Comparison of ENCODE assay signal across 20 mouse cellular contexts in genomic region chr14:16589139-16589538, GRCm38 (mm10).
DNase-seq lines count a peak whose midpoint lies in the region; ATAC-seq and TF ChIP-seq lines count a peak whose summit lies in the region.
"Had no signal": no experiment of that assay in that cellular context is flagged by ENCODE, and none has a peak within 500 bp of the region (broad histone marks: within the 10 kb centered on the region; RNA-seq: fewer than 3 reads in every experiment).

No protein-coding gene starts in this region.

- H3K4me3 ChIP-seq in heart, embryonic 12.5 days = no peak overlapping the region
- no peak overlapping the region for H3K4me3 ChIP-seq in stomach, embryonic 14.5 days (ENCODE audit: low read depth, low read length)
- H3K4me3 ChIP-seq in stomach, postnatal 0 days (ENCODE audit: low read depth, low read length) = no peak overlapping the region
- H3K4me3 ChIP-seq: embryonic facial prominence, embryonic 12.5 days; forebrain, embryonic 12.5 days; heart, embryonic 13.5 days had no signal

- no peak for ATAC-seq in heart, embryonic 12.5 days (ENCODE audit: insufficient number of reproducible peaks, low FRiP score)
- peak; percentile 42; the same call in 1 of the 2 replicates for ATAC-seq in stomach, embryonic 14.5 days (ENCODE audit: insufficient number of reproducible peaks, insufficient read depth, low FRiP score, low read depth)
- ATAC-seq in stomach, postnatal 0 days (ENCODE audit: low FRiP score, low TSS enrichment) = no peak
- ATAC-seq: forebrain, embryonic 16.5 days; intestine, embryonic 16.5 days had no signal

- H3K27me3 ChIP-seq in heart, embryonic 12.5 days (replicated peaks) = no peaks in the 10 kb centered on the region
- no peaks in the 10 kb centered on the region for H3K27me3 ChIP-seq in stomach, embryonic 14.5 days (ENCODE audit: control insufficient read depth, insufficient read depth, low read length)
- H3K27me3 ChIP-seq in stomach, postnatal 0 days (ENCODE audit: control insufficient read depth, insufficient read depth, low read length) = no peaks in the 10 kb centered on the region
- H3K27me3 ChIP-seq: embryonic facial prominence, embryonic 12.5 days; forebrain, embryonic 12.5 days; heart, embryonic 13.5 days had no signal

- no peak overlapping the region for H3K27ac ChIP-seq in heart, embryonic 12.5 days (ENCODE audit: poor library complexity, severe bottlenecking)
- no peak overlapping the region for H3K27ac ChIP-seq in stomach, embryonic 14.5 days (ENCODE audit: low read length)
- no peak overlapping the region for H3K27ac ChIP-seq in stomach, postnatal 0 days (replicated peaks)
- H3K27ac ChIP-seq: embryonic facial prominence, embryonic 12.5 days; forebrain, embryonic 12.5 days; heart, embryonic 13.5 days had no signal

- 63% methylated on average over 4 of the region's 4 CpGs for WGBS in heart, embryonic 12.5 days
- WGBS in stomach, embryonic 14.5 days = 29% methylated on average over 4 of the region's 4 CpGs
- 41% methylated on average over 4 of the region's 4 CpGs for WGBS in stomach, postnatal 0 days

- no peaks in the 10 kb centered on the region for H3K9me3 ChIP-seq in heart, embryonic 12.5 days (replicated peaks)
- no peaks in the 10 kb centered on the region for H3K9me3 ChIP-seq in stomach, embryonic 14.5 days (ENCODE audit: control insufficient read depth, low read depth, low read length)
- H3K9me3 ChIP-seq in stomach, postnatal 0 days (ENCODE audit: control insufficient read depth, low read length) = no peaks in the 10 kb centered on the region
- H3K9me3 ChIP-seq: embryonic facial prominence, embryonic 12.5 days; forebrain, embryonic 12.5 days; heart, embryonic 13.5 days had no signal

- no peak overlapping the region for H3K9ac ChIP-seq in heart, embryonic 12.5 days
- H3K9ac ChIP-seq in stomach, embryonic 14.5 days (replicated peaks; ENCODE audit: low read depth, low read length) = no peak overlapping the region
- H3K9ac ChIP-seq in stomach, postnatal 0 days (ENCODE audit: low read length) = no peak overlapping the region
- H3K9ac ChIP-seq: embryonic facial prominence, embryonic 12.5 days; forebrain, embryonic 12.5 days; heart, embryonic 13.5 days had no signal

- no peak overlapping the region for H3K4me2 ChIP-seq in heart, embryonic 12.5 days
- H3K4me2 ChIP-seq in stomach, embryonic 14.5 days (replicated peaks; ENCODE audit: low read depth, low read length) = no peak overlapping the region
- H3K4me2 ChIP-seq in stomach, postnatal 0 days (replicated peaks; ENCODE audit: low read depth) = no peak overlapping the region
- H3K4me2 ChIP-seq: embryonic facial prominence, embryonic 12.5 days; forebrain, embryonic 12.5 days; heart, embryonic 13.5 days had no signal

- intact Hi-C loops in left cerebral cortex, postnatal 4 days (cut with DNase I) = no loop called here

- no peaks in the 10 kb centered on the region for H3K36me3 ChIP-seq in heart, embryonic 12.5 days
- no peaks in the 10 kb centered on the region for H3K36me3 ChIP-seq in stomach, embryonic 14.5 days (ENCODE audit: control insufficient read depth, insufficient read depth, low read length)
- no peaks in the 10 kb centered on the region for H3K36me3 ChIP-seq in stomach, postnatal 0 days (ENCODE audit: control insufficient read depth, insufficient read depth, low read length)
- H3K36me3 ChIP-seq: embryonic facial prominence, embryonic 12.5 days; forebrain, embryonic 12.5 days; heart, embryonic 13.5 days had no signal

- H3K4me1 ChIP-seq in heart, embryonic 12.5 days (replicated peaks) = no peaks in the 10 kb centered on the region
- H3K4me1 ChIP-seq in stomach, embryonic 14.5 days (ENCODE audit: control insufficient read depth, insufficient read depth, low read length) = no peaks in the 10 kb centered on the region
- H3K4me1 ChIP-seq in stomach, postnatal 0 days (replicated peaks; ENCODE audit: control insufficient read depth, insufficient read depth) = no peaks in the 10 kb centered on the region
- H3K4me1 ChIP-seq: embryonic facial prominence, embryonic 12.5 days; forebrain, embryonic 12.5 days had no signal

- TF ChIP-seq CTCF in stomach, postnatal 0 days (IDR thresholded peaks at IDR 0.05; ENCODE audit: low read depth) = no peak

- no peak for TF ChIP-seq EP300 in stomach, postnatal 0 days (optimal IDR thresholded peaks at IDR 0.05)

- DNase-seq in heart, adult 11 months = peak; percentile 12
- peak; percentile 63 for DNase-seq in left cerebral cortex, postnatal 4 days
- DNase-seq in left cerebral cortex, adult 11 months (ENCODE audit: low spot score) = no peak
- DNase-seq in stomach, postnatal 0 days (ENCODE audit: low spot score) = no peak
- DNase-seq in retina, postnatal 1 day = peak; percentile 57
- no peak for DNase-seq in layer of hippocampus, postnatal 14 days (ENCODE audit: low spot score in 2 of 2)
- DNase-seq: adrenal gland, adult 8-10 months; adrenal gland, postnatal 36 days; cerebellum, adult 11 months; cerebellum, adult 8-10 months; cerebellum, postnatal 25 days; gastrocnemius, postnatal 14 days; heart, postnatal 36 days had no signal

Comparison
In these comparisons a context has a peak if more than half of its experiments do, and no peak if none do; other contexts are left out.
1. DNase-seq: peak in heart, adult 11 months (single experiment), left cerebral cortex, postnatal 4 days (single experiment) and retina, postnatal 1 day (single experiment); none in left cerebral cortex, adult 11 months (single experiment), stomach, postnatal 0 days (single experiment) and layer of hippocampus, postnatal 14 days (0 of 2).